Mouse (Mus musculus) liver, embryonic 11.5 days (tissue): ENCODE results near the gene Gm853. TPM values are rescaled to one million over a fixed set of nuclear protein-coding genes. Genes with fewer than 3 reads are reported as not detected.

Experiments used
- ATAC-seq: fragments of 200-750 bp; cut with Nextera tagmentation; replicated peaks from 2 replicates; pipeline ENCODE4 v1.8.0; 2017; ENCODE audit warnings: moderate number of reproducible peaks, mild to moderate bottlenecking, moderate TSS enrichment, moderate library complexity; ENCODE audit not compliant: low FRiP score
- DNase-seq: peaks from one replicate; pipeline ENCODE4 v3.0.0-alpha.2; 2017; ENCODE audit warnings: low spot score
- H3K27ac ChIP-seq: fragments of 300-500 bp; sonication (generic); 2 replicates; pipeline ENCODE4 v1.5.1; 2014; ENCODE audit warnings: mild to moderate bottlenecking, low read depth, low read length, control low read depth
- H3K27me3 ChIP-seq: fragments of 300-500 bp; sonication (generic); replicated peaks from 2 replicates; pipeline ENCODE4 v1.6.1; 2014; ENCODE audit warnings: low read length, mixed read lengths; ENCODE audit not compliant: control insufficient read depth, insufficient read depth
- H3K36me3 ChIP-seq: fragments of 300-500 bp; sonication (generic); 2 replicates; pipeline ENCODE4 v1.6.1; 2014; ENCODE audit warnings: mild to moderate bottlenecking, low read length, moderate library complexity, mixed read lengths; ENCODE audit not compliant: control insufficient read depth, insufficient read depth
- H3K4me1 ChIP-seq: fragments of 300-500 bp; sonication (generic); replicated peaks from 2 replicates; pipeline ENCODE4 v1.6.1; 2014; ENCODE audit warnings: low read length, mixed read lengths; ENCODE audit not compliant: control insufficient read depth, insufficient read depth
- H3K4me2 ChIP-seq: fragments of 300-500 bp; sonication (generic); 2 replicates; pipeline ENCODE4 v1.6.1; 2014; ENCODE audit warnings: mild to moderate bottlenecking, control low read depth, moderate library complexity
- H3K4me3 ChIP-seq: fragments of 300-500 bp; sonication (generic); 2 replicates; pipeline ENCODE4 v1.5.1; 2014; ENCODE audit warnings: low read depth, low read length, control low read depth
- H3K9ac ChIP-seq: fragments of 300-500 bp; sonication (generic); 2 replicates; pipeline ENCODE4 v1.6.1; 2014; ENCODE audit warnings: low read depth, low read length, control low read depth
- H3K9me3 ChIP-seq: fragments of 300-500 bp; sonication (generic); 2 replicates; pipeline ENCODE4 v1.6.1; 2016; ENCODE audit warnings: low read length, inconsistent platforms, mixed read lengths; ENCODE audit not compliant: control insufficient read depth
- WGBS: fragments of 180-500 bp; shearing (Covaris S2); extraction: QIAGEN DNeasy Blood & Tissue Kit; methylation state at CpG from one replicate; pipeline ENCODE4 v1.1.7; 2014; 5-methylcytosine and 5-hydroxymethylcytosine counted together
- polyA plus RNA-seq: library from polyadenylated mRNA; unstranded; fragments of >200 nt; fragmentation: Nextera tagmentation; extraction: Ambion mirVana; gene quantifications from 2 replicates; pipeline ENCODE4 v1.2.1, GENCODE M21; 2014

Gene Gm853
- polyA plus RNA-seq, 1 experiment from 2014 or later, result not detected

DNA sequence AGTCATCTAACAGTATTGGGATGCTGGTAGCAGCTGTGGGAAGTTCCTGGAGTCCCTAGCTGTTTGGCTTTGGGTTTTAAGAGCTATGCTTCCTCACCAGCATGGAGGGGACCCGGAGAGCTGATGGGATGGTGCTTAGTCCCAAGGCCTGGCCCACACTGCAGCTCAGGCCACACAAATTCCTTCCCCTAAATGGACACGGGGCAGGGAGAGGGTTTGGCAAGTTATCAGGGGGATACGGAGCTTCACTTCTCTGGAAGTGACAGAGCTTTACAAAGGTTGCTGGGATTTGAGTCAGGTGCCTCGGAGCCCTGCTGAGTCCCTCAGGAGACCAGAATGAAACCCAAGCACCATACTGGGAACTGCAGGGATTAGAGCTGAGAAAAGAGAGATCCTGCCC lies 60.9 kb downstream of the Gm853 start:
- Histone ChIP-seq H3K4me1 (peaks cover 10% of the 10 kb centered on the region), H3K4me2 (no peak overlapping the region), H3K27ac (no peak overlapping the region), H3K4me3 (no peak overlapping the region), H3K27me3 (peaks cover 41% of the 10 kb centered on the region), H3K36me3 (no peaks in the 10 kb centered on the region), H3K9me3 (no peaks in the 10 kb centered on the region), H3K9ac (no peak overlapping the region)
- ATAC-seq (no peak), DNase-seq (no peak)
- 46% methylated on average over 4 of the region's 4 CpGs for WGBS

Other genes starting within 250 kb of the Gm853 start
- gene Adgrb2, start 237.5 kb downstream of the Gm853 start, polyA plus RNA-seq, result 1.1 and 1.3 TPM in 2 replicates
- gene Col16a1, start 174.6 kb downstream of the Gm853 start, polyA plus RNA-seq, result 4.2 and 6.0 TPM in 2 replicates
- gene Pef1, start 119.8 kb downstream of the Gm853 start, polyA plus RNA-seq, result 56.8 and 58.1 TPM in 2 replicates
- 0.12 and 0.30 TPM in 2 replicates for gene Hcrtr1, start 83.0 kb downstream of the Gm853 start, polyA plus RNA-seq
- gene Tinagl1, start 47.3 kb downstream of the Gm853 start, polyA plus RNA-seq, result 15.3 and 16.1 TPM in 2 replicates
- 6.1 and 6.8 TPM in 2 replicates for gene Serinc2, start 56.8 kb upstream of the Gm853 start, polyA plus RNA-seq
- 5.0 and 6.4 TPM in 2 replicates for gene Fabp3, start 86.2 kb upstream of the Gm853 start, polyA plus RNA-seq
- gene Gm10570, start 86.3 kb upstream of the Gm853 start, polyA plus RNA-seq, result not detected in 2 replicates
- gene Zcchc17, start 137.5 kb upstream of the Gm853 start, polyA plus RNA-seq, result 65.0 and 70.5 TPM in 2 replicates
- 151 and 170 TPM in 2 replicates for gene Snrnp40, start 137.7 kb upstream of the Gm853 start, polyA plus RNA-seq